Comparison of ENCODE assay signal across 33 mouse cellular contexts in the genomic region with DNA sequence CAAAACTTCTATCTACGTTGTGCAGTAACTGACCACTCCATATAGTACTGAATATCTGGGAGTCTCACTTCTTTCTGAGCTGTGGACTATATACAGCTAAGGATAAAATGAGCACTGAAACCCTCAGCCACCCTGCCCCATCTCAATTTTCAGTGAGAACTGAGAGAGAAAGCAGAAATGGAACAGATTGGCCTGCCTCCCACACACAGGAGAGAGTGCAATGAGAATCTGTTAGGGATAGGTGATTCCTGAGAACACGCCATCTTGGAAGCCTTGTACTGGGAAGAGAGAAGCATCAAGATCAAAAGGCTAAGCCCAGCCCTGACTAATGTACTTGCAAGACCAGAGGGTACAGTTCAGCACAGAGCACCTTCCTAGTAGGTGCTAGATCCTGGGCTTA. TPM values are rescaled to one million over a fixed set of nuclear protein-coding genes. Genes with fewer than 3 reads are reported as not detected.
DNase-seq lines count a peak whose midpoint lies in the region; TF ChIP-seq lines count a peak whose summit lies in the region.
"Had no signal": no experiment of that assay in that cellular context is flagged by ENCODE, and none has a peak within 500 bp of the region (broad histone marks: within the 10 kb centered on the region; RNA-seq: fewer than 3 reads in every experiment).

No protein-coding gene starts in this region.

- no peak overlapping the region for H3K4me3 ChIP-seq in layer of hippocampus, adult 2 months
- H3K4me3 ChIP-seq: embryonic facial prominence, embryonic 10.5 days; forebrain, embryonic 10.5 days; heart, adult 2 months; heart, embryonic 15.5 days; hindbrain, embryonic 15.5 days; intestine, embryonic 15.5 days; kidney, embryonic 15.5 days; limb, embryonic 15.5 days had no signal

- TF ChIP-seq CTCF in layer of hippocampus, adult 2 months (conservative IDR thresholded peaks at IDR 0.05): no peak

- peak overlapping the region; percentile 40 for H3K27ac ChIP-seq in layer of hippocampus, adult 2 months
- H3K27ac ChIP-seq: embryonic facial prominence, embryonic 10.5 days; forebrain, embryonic 10.5 days; heart, adult 2 months; heart, embryonic 15.5 days; hindbrain, embryonic 15.5 days; intestine, embryonic 15.5 days; kidney, embryonic 15.5 days; limb, embryonic 15.5 days; liver, embryonic 14.5 days; stomach, postnatal 0 days had no signal

- peak; percentile 1 for DNase-seq in kidney, adult 11 months
- no peak for DNase-seq in kidney, postnatal 14 days
- DNase-seq in right cerebral cortex, postnatal 10 days (ENCODE audit: low spot score in 2 of 2): peak; percentile 38 to 59
- DNase-seq in right cerebral cortex, postnatal 14 days: no peak
- DNase-seq in layer of hippocampus, adult 2 months (ENCODE audit: low spot score in 2 of 2): peak; percentile 47 to 53
- peak; percentile 27 for DNase-seq in telencephalon, adult 2 months (ENCODE audit: low read depth, low spot score)
- DNase-seq in gastrocnemius, postnatal 36 days: no peak
- DNase-seq: adrenal gland, postnatal 36 days; B cell, adult 2 months; cerebellum, adult 11 months; cerebellum, adult 9-11 months; gastrocnemius, postnatal 10 days; heart, adult 2 months; heart, postnatal 36 days; kidney, postnatal 4 days; lung, embryonic 14.5 days; midbrain, embryonic 14.5 days; thymus, postnatal 14 days had no signal

- intact Hi-C loops in gastrocnemius, postnatal 36 days (cut with DNase I): no loop called here

RNA-seq across cellular contexts. Expression of a gene that starts 2.6 kb away (rescaled TPM):
- total RNA-seq in layer of hippocampus, adult 2 months (2021): not detected
- total RNA-seq in gastrocnemius, postnatal 36 days (2021): not detected
- total RNA-seq: adrenal gland, adult 18-20 months; adrenal gland, postnatal 36 days; CH12.LX; G1E; gastrocnemius, postnatal 10 days; heart, adult 2 months; heart, postnatal 36 days; left cerebral cortex, adult 18-20 months; left cerebral cortex, postnatal 36 days; megakaryocyte, adult 5-6 weeks had no signal

RNA-seq across cellular contexts. Expression of a gene that starts 2.9 kb away (rescaled TPM):
- total RNA-seq in layer of hippocampus, adult 2 months (2021): 10 to 100 TPM; 74.5 to 79.2 TPM
- total RNA-seq in gastrocnemius, postnatal 36 days (2021): 10 to 100 TPM; 14.4 to 14.7 TPM

RNA-seq across cellular contexts. Expression of a gene that starts 33.7 kb away (rescaled TPM):
- under 1 TPM; 0.56 to 0.84 TPM for total RNA-seq in layer of hippocampus, adult 2 months (2021)
- total RNA-seq in gastrocnemius, postnatal 36 days (2021): not detected
- total RNA-seq: adrenal gland, adult 18-20 months; adrenal gland, postnatal 36 days; CH12.LX; gastrocnemius, postnatal 10 days; heart, adult 2 months; heart, postnatal 36 days; megakaryocyte, adult 5-6 weeks had no signal

Comparison
In these comparisons a context has a peak if more than half of its experiments do, and no peak if none do; other contexts are left out.
1. DNase-seq: peak in kidney, adult 11 months (single experiment), right cerebral cortex, postnatal 10 days (2 of 2), layer of hippocampus, adult 2 months (2 of 2) and telencephalon, adult 2 months (single experiment); none in kidney, postnatal 14 days (single experiment), right cerebral cortex, postnatal 14 days (single experiment) and gastrocnemius, postnatal 36 days (0 of 2).
2. RNA of a gene that starts 2.9 kb away (total RNA-seq): 74.5 to 79.2 TPM in layer of hippocampus, adult 2 months; 14.4 to 14.7 TPM in gastrocnemius, postnatal 36 days; every median in the first group is over 4 times any median in the second.